Mouse (Mus musculus) forebrain, embryonic 11.5 days (tissue): ENCODE data around the gene Col7a1. TPM values are rescaled to one million over a fixed set of nuclear protein-coding genes. Genes with fewer than 3 reads are reported as not detected.

Experiments used
- microRNA counts: library from miRNA; unstranded; fragments of <30 nt; microRNA quantifications from one replicate; lab custom pipeline; 2015
- microRNA-seq: library from miRNA; unstranded; fragments of <30 nt; microRNA quantifications from one replicate; pipeline ENCODE4, GENCODE M21; 2016; ENCODE audit not compliant: insufficient number of aligned reads
- polyA plus RNA-seq: library from polyadenylated mRNA; unstranded; fragments of >200 nt; fragmentation: Nextera tagmentation; extraction: Ambion mirVana; gene quantifications from 2 replicates; pipeline ENCODE4 v1.2.1, GENCODE M21; 2014

The Col7a1 gene
- polyA plus RNA-seq, 1 experiment from 2014 or later = 2.2 TPM

MicroRNA genes within 50 kb of the gene (microRNA counts, 519-probe panel; counts per million panel counts)
- 31.2 counts per million for microRNA mmu-miR-711 (lab: Ali Mortazavi, UCI)

Small RNA genes within 50 kb of the gene (microRNA-seq; reads per million reads assigned to microRNA genes)
- gene Mir711 = not detected

Other genes starting within 250 kb of the Col7a1 start
- 96.6 and 108 TPM in 2 replicates for gene Ip6k2, start 169.8 kb upstream of the Col7a1 start, polyA plus RNA-seq
- 14.4 and 22.0 TPM in 2 replicates for gene Nckipsd, start 145.2 kb upstream of the Col7a1 start, polyA plus RNA-seq
- gene Celsr3, start 127.3 kb upstream of the Col7a1 start, polyA plus RNA-seq = 6.9 and 9.4 TPM in 2 replicates
- 12.6 and 12.7 TPM in 2 replicates for gene Slc26a6, start 100.3 kb upstream of the Col7a1 start, polyA plus RNA-seq
- gene Tmem89, start 39.0 kb upstream of the Col7a1 start, polyA plus RNA-seq = not detected in 2 replicates
- 395 and 436 TPM in 2 replicates for gene Uqcrc1, start 17.0 kb upstream of the Col7a1 start, polyA plus RNA-seq
- not detected in 2 replicates for gene Ucn2, start 32.4 kb downstream of the Col7a1 start, polyA plus RNA-seq
- gene Pfkfb4, start 38.2 kb downstream of the Col7a1 start, polyA plus RNA-seq = 12.5 and 12.8 TPM in 2 replicates
- 30.4 and 33.9 TPM in 2 replicates for gene Shisa5, start 85.0 kb downstream of the Col7a1 start, polyA plus RNA-seq
- 5.9 and 8.2 TPM in 2 replicates for gene Trex1, start 106.1 kb downstream of the Col7a1 start, polyA plus RNA-seq
- 28.1 and 32.1 TPM in 2 replicates for gene Atrip, start 120.5 kb downstream of the Col7a1 start, polyA plus RNA-seq
- 13.2 and 17.4 TPM in 2 replicates for gene Ccdc51, start 128.9 kb downstream of the Col7a1 start, polyA plus RNA-seq
- gene Tma7, start 129.0 kb downstream of the Col7a1 start, polyA plus RNA-seq = 671 and 746 TPM in 2 replicates
- 27.3 and 28.3 TPM in 2 replicates for gene Plxnb1, start 141.8 kb downstream of the Col7a1 start, polyA plus RNA-seq
- gene Fbxw21, start 208.5 kb downstream of the Col7a1 start, polyA plus RNA-seq = not detected in 2 replicates
- gene Fbxw13, start 242.4 kb downstream of the Col7a1 start, polyA plus RNA-seq = not detected in 2 replicates